Mouse (Mus musculus): Measurements from ENCODE around the gene Ghrhr. TPM values are rescaled to one million over a fixed set of nuclear protein-coding genes. Genes with fewer than 3 reads are reported as not detected.

The Ghrhr gene
- polyA plus RNA-seq, 1 experiment from 2014 or later, result not detected

GRCm38 (mm10) chr6:55410119-55410775 is 34.2 kb downstream of the Ghrhr start:
- WGBS, result 44% methylated on average over 7 of the region's 7 CpGs
- H3K4me3 ChIP-seq (ENCODE audit: control insufficient read depth in 1 of 2, insufficient read depth in 1 of 2, low read depth in 1 of 2, low read length in 2 of 2), result no peak overlapping the region
- no peak for ATAC-seq (ENCODE audit: insufficient number of reproducible peaks, insufficient read depth, low FRiP score, low read depth)
- no peaks in the 10 kb centered on the region for H3K36me3 ChIP-seq (ENCODE audit: control insufficient read depth, insufficient read depth, low read length)
- no peak overlapping the region for H3K4me2 ChIP-seq (ENCODE audit: low read length)
- H3K9me3 ChIP-seq (ENCODE audit: control insufficient read depth, low read length), result no peaks in the 10 kb centered on the region
- peaks cover 3 to 11% of the 10 kb centered on the region in 2 experiments; a peak in 1 of 4 replicates for H3K4me1 ChIP-seq (ENCODE audit: control insufficient read depth in 2 of 2, insufficient read depth in 2 of 2, low read length in 2 of 2)
- no peak overlapping the region for H3K27ac ChIP-seq (replicated peaks in 1 of 2; ENCODE audit: control insufficient read depth in 1 of 2, insufficient read depth in 1 of 2, low read depth in 2 of 2, low read length in 2 of 2)
- H3K9ac ChIP-seq (ENCODE audit: low read length), result no peak overlapping the region
- H3K27me3 ChIP-seq (ENCODE audit: control insufficient read depth, insufficient read depth, low read length), result no peaks in the 10 kb centered on the region

- no peaks in the 10 kb centered on the region for H3K27me3 ChIP-seq (ENCODE audit: control insufficient read depth, insufficient read depth, low read length)
- H3K9ac ChIP-seq (ENCODE audit: low read length), result no peak overlapping the region
- H3K4me3 ChIP-seq (ENCODE audit: control insufficient read depth in 1 of 2, insufficient read depth in 1 of 2, low read depth in 1 of 2, low read length in 2 of 2), result no peak overlapping the region
- H3K4me2 ChIP-seq (ENCODE audit: low read length), result no peak overlapping the region
- no peak overlapping the region for H3K27ac ChIP-seq (replicated peaks in 1 of 2; ENCODE audit: control insufficient read depth in 1 of 2, insufficient read depth in 1 of 2, low read depth in 2 of 2, low read length in 2 of 2)
- no peaks in the 10 kb centered on the region for H3K36me3 ChIP-seq (ENCODE audit: control insufficient read depth, insufficient read depth, low read length)
- WGBS, result 27% methylated on average over 5 of the region's 5 CpGs
- no peak for ATAC-seq (ENCODE audit: insufficient number of reproducible peaks, insufficient read depth, low FRiP score, low read depth)
- H3K9me3 ChIP-seq (ENCODE audit: control insufficient read depth, low read length), result no peaks in the 10 kb centered on the region
- peaks cover 3 to 11% of the 10 kb centered on the region in 2 experiments; a peak in 1 of 4 replicates for H3K4me1 ChIP-seq (ENCODE audit: control insufficient read depth in 2 of 2, insufficient read depth in 2 of 2, low read length in 2 of 2)
These were observed 34.9 kb downstream of the Ghrhr start for GRCm38 (mm10) chr6:55410977-55411376.

GRCm38 (mm10) chr6:55416202-55416601 is 40.1 kb downstream of the Ghrhr start:
- 81% methylated on average over 5 of the region's 5 CpGs for WGBS
- ATAC-seq (ENCODE audit: insufficient number of reproducible peaks, insufficient read depth, low FRiP score, low read depth), result no peak

GRCm38 (mm10) chr6:55418746-55419410 is 42.8 kb downstream of the Ghrhr start:
- H3K4me1 ChIP-seq (ENCODE audit: control insufficient read depth in 2 of 2, insufficient read depth in 2 of 2, low read length in 2 of 2), result no peaks in the 10 kb centered on the region
- no peak overlapping the region for H3K9ac ChIP-seq (ENCODE audit: low read length)
- H3K27me3 ChIP-seq (ENCODE audit: control insufficient read depth, insufficient read depth, low read length), result peaks cover 6% of the 10 kb centered on the region; the same call in 1 of the 2 replicates
- H3K27ac ChIP-seq (replicated peaks in 1 of 2; ENCODE audit: control insufficient read depth in 1 of 2, insufficient read depth in 1 of 2, low read depth in 2 of 2, low read length in 2 of 2), result no peak overlapping the region
- H3K4me3 ChIP-seq (ENCODE audit: control insufficient read depth in 1 of 2, insufficient read depth in 1 of 2, low read depth in 1 of 2, low read length in 2 of 2), result no peak overlapping the region
- WGBS, result 45% methylated on average over 2 of the region's 2 CpGs
- no peak for ATAC-seq (ENCODE audit: insufficient number of reproducible peaks, insufficient read depth, low FRiP score, low read depth)
- H3K9me3 ChIP-seq (ENCODE audit: control insufficient read depth, low read length), result no peaks in the 10 kb centered on the region
- no peak overlapping the region for H3K4me2 ChIP-seq (ENCODE audit: low read length)
- H3K36me3 ChIP-seq (ENCODE audit: control insufficient read depth, insufficient read depth, low read length), result no peaks in the 10 kb centered on the region

More at GRCm38 (mm10) chr6:55416202-55416601, 40.1 kb downstream of the Ghrhr start:
- Histone ChIP-seq H3K9me3 (ENCODE audit: control insufficient read depth, low read length) (no peaks in the 10 kb centered on the region), H3K36me3 (ENCODE audit: control insufficient read depth, insufficient read depth, low read length) (no peaks in the 10 kb centered on the region), H3K27ac (replicated peaks in 1 of 2; ENCODE audit: control insufficient read depth in 1 of 2, insufficient read depth in 1 of 2, low read depth in 2 of 2, low read length in 2 of 2) (no peak overlapping the region), H3K4me3 (ENCODE audit: control insufficient read depth in 1 of 2, insufficient read depth in 1 of 2, low read depth in 1 of 2, low read length in 2 of 2) (no peak overlapping the region), H3K4me2 (ENCODE audit: low read length) (no peak overlapping the region), H3K4me1 (ENCODE audit: control insufficient read depth in 2 of 2, insufficient read depth in 2 of 2, low read length in 2 of 2) (0 out of 4 replicates have a peak, but pooled peaks cover 0 to 2% of the 10 kb centered on the region in 2 experiments), H3K27me3 (ENCODE audit: control insufficient read depth, insufficient read depth, low read length) (no peaks in the 10 kb centered on the region), H3K9ac (ENCODE audit: low read length) (no peak overlapping the region)

GRCm38 (mm10) chr6:55420411-55420810 is 44.3 kb downstream of the Ghrhr start:
- H3K4me3 ChIP-seq (ENCODE audit: control insufficient read depth in 1 of 2, insufficient read depth in 1 of 2, low read depth in 1 of 2, low read length in 2 of 2), result no peak overlapping the region
- no peak overlapping the region for H3K9ac ChIP-seq (ENCODE audit: low read length)
- no peaks in the 10 kb centered on the region for H3K9me3 ChIP-seq (ENCODE audit: control insufficient read depth, low read length)
- ATAC-seq (ENCODE audit: insufficient number of reproducible peaks, insufficient read depth, low FRiP score, low read depth), result no peak
- no peak overlapping the region for H3K4me2 ChIP-seq (ENCODE audit: low read length)
- H3K36me3 ChIP-seq (ENCODE audit: control insufficient read depth, insufficient read depth, low read length), result no peaks in the 10 kb centered on the region
- H3K27ac ChIP-seq (replicated peaks in 1 of 2; ENCODE audit: control insufficient read depth in 1 of 2, insufficient read depth in 1 of 2, low read depth in 2 of 2, low read length in 2 of 2), result no peak overlapping the region
- WGBS, result 63% methylated on average over 3 of the region's 3 CpGs
- H3K4me1 ChIP-seq (ENCODE audit: control insufficient read depth in 2 of 2, insufficient read depth in 2 of 2, low read length in 2 of 2), result no peaks in the 10 kb centered on the region
- H3K27me3 ChIP-seq (ENCODE audit: control insufficient read depth, insufficient read depth, low read length), result peaks cover 6% of the 10 kb centered on the region; the same call in 1 of the 2 replicates

GRCm38 (mm10) chr6:55420869-55421361 is 44.8 kb downstream of the Ghrhr start:
- no peaks in the 10 kb centered on the region for H3K9me3 ChIP-seq (ENCODE audit: control insufficient read depth, low read length)
- H3K9ac ChIP-seq (ENCODE audit: low read length), result no peak overlapping the region
- ATAC-seq (ENCODE audit: insufficient number of reproducible peaks, insufficient read depth, low FRiP score, low read depth), result no peak
- 64% methylated on average over 1 of the region's 1 CpGs for WGBS
- no peak overlapping the region for H3K4me3 ChIP-seq (ENCODE audit: control insufficient read depth in 1 of 2, insufficient read depth in 1 of 2, low read depth in 1 of 2, low read length in 2 of 2)
- no peaks in the 10 kb centered on the region for H3K36me3 ChIP-seq (ENCODE audit: control insufficient read depth, insufficient read depth, low read length)
- H3K4me1 ChIP-seq (ENCODE audit: control insufficient read depth in 2 of 2, insufficient read depth in 2 of 2, low read length in 2 of 2), result no peaks in the 10 kb centered on the region
- H3K27ac ChIP-seq (replicated peaks in 1 of 2; ENCODE audit: control insufficient read depth in 1 of 2, insufficient read depth in 1 of 2, low read depth in 2 of 2, low read length in 2 of 2), result no peak overlapping the region
- H3K27me3 ChIP-seq (ENCODE audit: control insufficient read depth, insufficient read depth, low read length), result peaks cover 6% of the 10 kb centered on the region; the same call in 1 of the 2 replicates
- H3K4me2 ChIP-seq (ENCODE audit: low read length), result no peak overlapping the region

- H3K4me3 ChIP-seq (ENCODE audit: control insufficient read depth in 1 of 2, insufficient read depth in 1 of 2, low read depth in 1 of 2, low read length in 2 of 2), result no peak overlapping the region
- H3K36me3 ChIP-seq (ENCODE audit: control insufficient read depth, insufficient read depth, low read length), result no peaks in the 10 kb centered on the region
- ATAC-seq (ENCODE audit: insufficient number of reproducible peaks, insufficient read depth, low FRiP score, low read depth), result no peak
- no peaks in the 10 kb centered on the region for H3K27me3 ChIP-seq (ENCODE audit: control insufficient read depth, insufficient read depth, low read length)
- no peak overlapping the region for H3K4me2 ChIP-seq (ENCODE audit: low read length)
- no peaks in the 10 kb centered on the region for H3K9me3 ChIP-seq (ENCODE audit: control insufficient read depth, low read length)
- H3K4me1 ChIP-seq (ENCODE audit: control insufficient read depth in 2 of 2, insufficient read depth in 2 of 2, low read length in 2 of 2), result peaks cover 0 to 4% of the 10 kb centered on the region in 2 experiments; a peak in 1 of 4 replicates
- H3K9ac ChIP-seq (ENCODE audit: low read length), result no peak overlapping the region
- H3K27ac ChIP-seq (replicated peaks in 1 of 2; ENCODE audit: control insufficient read depth in 1 of 2, insufficient read depth in 1 of 2, low read depth in 2 of 2, low read length in 2 of 2), result no peak overlapping the region
These were observed 56.0 kb downstream of the Ghrhr start for GRCm38 (mm10) chr6:55432121-55432520.
